16 mouse cellular contexts compared by ENCODE assay signal in the genomic region with DNA sequence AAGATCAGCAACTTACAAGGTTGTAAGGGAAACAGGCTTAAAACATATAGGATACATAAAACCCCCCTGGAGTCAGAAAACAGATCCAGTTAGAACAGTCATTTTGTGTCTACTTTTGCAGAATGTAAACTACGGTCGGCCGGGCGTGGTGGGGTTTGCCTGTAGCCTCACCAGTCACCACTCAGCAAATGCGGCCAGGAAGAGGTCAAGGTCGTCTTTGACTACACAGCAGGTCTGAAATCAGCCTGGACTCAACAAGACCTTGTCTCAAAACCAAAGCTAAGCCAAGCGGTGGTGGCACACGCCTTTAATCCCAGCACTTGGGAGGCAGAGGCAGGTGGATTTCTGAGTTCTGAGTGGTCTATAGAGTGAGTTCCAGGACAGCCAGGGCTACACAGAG. TPM values are rescaled to one million over a fixed set of nuclear protein-coding genes. Genes with fewer than 3 reads are reported as not detected.
DNase-seq lines count a peak whose midpoint lies in the region.
"Had no signal": no experiment of that assay in that cellular context is flagged by ENCODE, and none has a peak within 500 bp of the region (broad histone marks: within the 10 kb centered on the region; RNA-seq: fewer than 3 reads in every experiment).

No protein-coding gene starts in this region.

- DNase-seq in adrenal gland, adult 2 months = peak; percentile 35
- no peak for DNase-seq in adrenal gland, postnatal 14 days
- DNase-seq in heart, adult 11 months = peak; percentile 80
- DNase-seq in heart, postnatal 36 days = no peak
- DNase-seq in R1 (ENCODE audit: low read depth, low spot score) = peak; percentile 91
- no peak for DNase-seq in Muller cell, postnatal 12 days (ENCODE audit: inconsistent ontology term)
- no peak for DNase-seq in frontal cortex, postnatal 36 days (ENCODE audit: low spot score in 2 of 2)
- DNase-seq: adrenal gland, adult 8-10 months; B cell, adult 2 months; cerebellum, adult 11 months; cerebellum, adult 18-20 months; cerebellum, adult 8-10 months; cerebellum, adult 9-11 months; cerebellum, postnatal 14 days; cerebellum, postnatal 36 days; embryo, embryonic 11 days had no signal

- intact Hi-C loops in heart, postnatal 36 days (cut with DNase I) = no loop called here

RNA-seq across cellular contexts. Expression of gene Nup107, which starts 19.1 kb away (rescaled TPM):
- total RNA-seq in adrenal gland, adult 2 months (2021) = 10 to 100 TPM; 14.0 to 14.7 TPM
- 1.8 and 1.9 TPM in 2 replicates for polyA plus RNA-seq in adrenal gland, adult 2 months (2012; rRNA removed)
- 14.0 and 14.8 TPM in 2 replicates for total RNA-seq in adrenal gland, postnatal 14 days (2021)
- total RNA-seq in heart, postnatal 36 days (2021) = 1 to 10 TPM; 6.6 to 9.0 TPM

RNA-seq across cellular contexts. Expression of gene Rap1b, which starts 34.3 kb away (rescaled TPM):
- total RNA-seq in adrenal gland, adult 2 months (2021) = 100 to 1,000 TPM; 115 to 119 TPM
- 7.2 and 9.6 TPM in 2 replicates for polyA plus RNA-seq in adrenal gland, adult 2 months (2012; rRNA removed)
- 126 and 130 TPM in 2 replicates for total RNA-seq in adrenal gland, postnatal 14 days (2021)
- 10 to 100 TPM; 50.7 to 63.9 TPM for total RNA-seq in heart, postnatal 36 days (2021)

Comparison
In these comparisons a context has a peak if more than half of its experiments do, and no peak if none do; other contexts are left out.
1. DNase-seq: peak in adrenal gland, adult 2 months (single experiment), heart, adult 11 months (single experiment) and R1 (single experiment); none in adrenal gland, postnatal 14 days (single experiment), heart, postnatal 36 days (0 of 2), Muller cell, postnatal 12 days (single experiment) and frontal cortex, postnatal 36 days (0 of 2).